Mouse (Mus musculus) midbrain, postnatal 0 days (tissue): ENCODE measurements around the gene Armh3. TPM values are rescaled to one million over a fixed set of nuclear protein-coding genes. Genes with fewer than 3 reads are reported as not detected.

Experiments
- ATAC-seq: fragments of 200-750 bp; cut with Nextera tagmentation; 2 replicates; pipeline ENCODE4 v1.8.0; 2017; ENCODE audit warnings: moderate number of reproducible peaks, mild to moderate bottlenecking, moderate TSS enrichment, moderate library complexity; ENCODE audit not compliant: low FRiP score
- DNase-seq: peaks from one replicate; pipeline ENCODE4 v3.0.0-alpha.2; 2015; ENCODE audit warnings: low spot score
- H3K27ac ChIP-seq: fragments of 300-500 bp; sonication (generic); 2 replicates; pipeline ENCODE4 v1.5.1; 2014; ENCODE audit warnings: low read depth, mild to moderate bottlenecking, low read length, mixed read lengths
- H3K27me3 ChIP-seq: fragments of 300-500 bp; sonication (generic); 2 replicates; pipeline ENCODE4 v1.6.1; 2014; ENCODE audit warnings: low read length, control low read depth, mixed read lengths; ENCODE audit not compliant: insufficient read depth
- H3K36me3 ChIP-seq: fragments of 300-500 bp; sonication (generic); 2 replicates; pipeline ENCODE4 v1.6.1; 2014; ENCODE audit warnings: low read length, control low read depth, mixed read lengths; ENCODE audit not compliant: insufficient read depth
- H3K4me1 ChIP-seq: fragments of 300-500 bp; sonication (generic); 2 replicates; pipeline ENCODE4 v1.6.1; 2014; ENCODE audit warnings: mild to moderate bottlenecking, control low read depth, antibody characterized with exemption, low read length, mixed read lengths; ENCODE audit not compliant: insufficient read depth
- H3K4me2 ChIP-seq: fragments of 300-500 bp; sonication (generic); 2 replicates; pipeline ENCODE4 v1.6.1; 2014; ENCODE audit warnings: low read depth, mild to moderate bottlenecking, low read length, mixed read lengths; ENCODE audit not compliant: poor library complexity, severe bottlenecking
- H3K4me3 ChIP-seq: fragments of 300-500 bp; sonication (generic); 2 replicates; pipeline ENCODE4 v1.5.1; 2014; ENCODE audit warnings: low read depth, mild to moderate bottlenecking, low read length, moderate library complexity
- H3K9ac ChIP-seq: fragments of 300-500 bp; sonication (generic); replicated peaks from 2 replicates; pipeline ENCODE4 v1.6.1; 2014; ENCODE audit warnings: mild to moderate bottlenecking, low read length, moderate library complexity, mixed read lengths; ENCODE audit not compliant: poor library complexity, severe bottlenecking
- H3K9me3 ChIP-seq: fragments of 300-500 bp; sonication (generic); 2 replicates; pipeline ENCODE4 v1.6.1; 2016; ENCODE audit warnings: low read length, control low read depth
- CTCF ChIP-seq: IDR thresholded peaks from 2 replicates; pipeline ENCODE4 v1.5.1; 2016; ENCODE audit warnings: antibody characterized with exemption, mild to moderate bottlenecking
- WGBS: fragments of 180-500 bp; shearing (Covaris S2); extraction: QIAGEN DNeasy Blood & Tissue Kit; methylation state at CpG from one replicate; pipeline ENCODE4 v1.1.7; 2014; 5-methylcytosine and 5-hydroxymethylcytosine counted together
- polyA plus RNA-seq: library from polyadenylated mRNA; unstranded; fragments of >200 nt; fragmentation: Nextera tagmentation; extraction: Ambion mirVana; gene quantifications from 2 replicates; pipeline ENCODE4 v1.2.1, GENCODE M21; 2015
- total RNA-seq: library from RNA; depleted of rRNA; stranded (reverse); fragments of >200 nt; gene quantifications from 2 replicates; pipeline ENCODE4 v1.2.3, GENCODE M21; 2014

Gene Armh3
- total and polyA plus RNA-seq, 2 experiments from 2014 or later, result 18.1 to 18.9 TPM

GRCm38 (mm10) chr19:45788337-45788736 lies 210.0 kb downstream of the Armh3 start:
- ATAC-seq (no peak), DNase-seq (no peak)
- no peaks in the 10 kb centered on the region for H3K36me3 ChIP-seq
- no peak overlapping the region for H3K4me3 ChIP-seq
- TF ChIP-seq CTCF, result no peak
- no peak overlapping the region for H3K27ac ChIP-seq
- H3K27me3 ChIP-seq, result no peaks in the 10 kb centered on the region
- H3K4me2 ChIP-seq, result no peak overlapping the region
- 86% methylated on average over 4 of the region's 4 CpGs for WGBS
- no peak overlapping the region for H3K9ac ChIP-seq
- H3K9me3 ChIP-seq, result no peaks in the 10 kb centered on the region
- no peaks in the 10 kb centered on the region for H3K4me1 ChIP-seq

- WGBS, result 75% methylated on average over 3 of the region's 3 CpGs
- Histone ChIP-seq H3K4me3 (no peak overlapping the region), H3K4me2 (no peak overlapping the region)
Observed at GRCm38 (mm10) chr19:45787450-45787849, 210.8 kb downstream of the Armh3 start.

DNA sequence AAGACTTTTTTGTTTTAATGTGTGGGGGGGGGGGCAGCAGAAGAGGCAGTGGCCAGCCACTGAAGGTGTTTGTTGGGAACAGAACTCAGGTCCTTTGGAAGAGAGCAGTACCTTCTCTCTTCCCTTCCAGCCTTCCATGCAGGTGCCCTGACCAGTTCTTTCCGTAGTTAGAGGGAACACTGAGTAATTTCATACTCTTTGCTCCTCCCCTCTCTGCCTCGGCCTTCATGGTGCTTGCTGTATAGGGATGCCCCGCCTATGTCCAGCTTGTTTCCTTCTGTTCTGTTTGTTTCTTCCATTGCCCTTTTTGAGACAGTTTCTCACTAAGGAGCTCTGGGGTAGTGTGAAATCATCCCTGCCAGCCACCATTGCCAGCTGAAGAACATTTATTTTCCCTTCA lies 212.8 kb downstream of the Armh3 start:
- peaks cover 7% of the 10 kb centered on the region; the same call in 1 of the 2 replicates for H3K4me1 ChIP-seq
- no peak overlapping the region for H3K4me2 ChIP-seq
- no peak for ATAC-seq
- no peaks in the 10 kb centered on the region for H3K27me3 ChIP-seq
- DNase-seq, result no peak
- no peak overlapping the region for H3K27ac ChIP-seq
- 56% methylated on average over 3 of the region's 3 CpGs for WGBS
- no peak overlapping the region for H3K4me3 ChIP-seq
- no peaks in the 10 kb centered on the region for H3K36me3 ChIP-seq
- no peak overlapping the region for H3K9ac ChIP-seq
- TF ChIP-seq CTCF, result no peak
- H3K9me3 ChIP-seq, result no peaks in the 10 kb centered on the region

More at GRCm38 (mm10) chr19:45787450-45787849, 210.8 kb downstream of the Armh3 start:
- no peaks in the 10 kb centered on the region for H3K36me3 ChIP-seq
- H3K9me3 ChIP-seq, result no peaks in the 10 kb centered on the region
- no peak overlapping the region for H3K27ac ChIP-seq
- no peak for TF ChIP-seq CTCF
- DNase-seq (no peak), ATAC-seq (no peak)
- H3K9ac ChIP-seq, result no peak overlapping the region
- H3K4me1 ChIP-seq, result no peaks in the 10 kb centered on the region
- H3K27me3 ChIP-seq, result no peaks in the 10 kb centered on the region

DNA sequence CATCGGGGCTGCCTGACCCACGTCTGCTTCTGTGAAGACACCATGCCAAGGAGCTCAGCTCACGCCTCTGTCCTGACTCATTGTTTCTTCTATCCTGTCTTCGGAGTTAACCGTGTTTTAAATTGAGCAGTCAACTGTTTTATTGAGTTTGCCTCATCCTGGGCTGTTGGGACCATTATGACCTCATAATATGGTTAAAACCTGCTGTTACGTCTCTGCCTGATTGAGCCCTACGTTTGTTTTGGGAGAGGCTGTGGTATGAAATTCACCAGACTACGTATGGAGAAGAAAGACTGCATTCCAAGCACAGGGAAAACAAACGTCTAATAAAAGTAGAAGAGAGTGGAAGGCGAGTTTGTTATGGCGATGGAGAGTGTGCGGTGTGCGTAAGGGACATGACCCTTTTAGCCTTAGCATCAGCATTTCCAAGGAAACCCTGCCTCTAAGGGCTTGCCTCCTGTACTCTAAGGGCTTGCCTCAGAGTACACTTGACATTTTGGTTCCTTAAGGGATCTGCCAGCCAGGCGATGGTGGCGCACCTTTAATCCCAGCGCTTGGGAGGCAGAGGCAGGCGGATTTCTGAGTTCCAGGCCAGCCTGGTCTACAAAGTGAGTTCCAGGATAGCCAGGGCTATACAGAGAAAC lies 214.2 kb downstream of the Armh3 start:
- no peak for DNase-seq
- Histone ChIP-seq H3K9ac (no peak overlapping the region), H3K27me3 (no peaks in the 10 kb centered on the region), H3K4me2 (peak overlapping the region; percentile 44), H3K4me1 (peaks cover 12% of the 10 kb centered on the region; the same call in 1 of the 2 replicates), H3K36me3 (0 out of 2 replicates have a peak, but pooled peaks cover 3% of the 10 kb centered on the region), H3K9me3 (no peaks in the 10 kb centered on the region), H3K4me3 (peak overlapping the region; percentile 81; the same call in 1 of the 2 replicates), H3K27ac (0 out of 2 replicates have a peak overlapping the region, but pooled peaks have one; percentile 13)
- 33% methylated on average over 17 of the region's 17 CpGs for WGBS
- ATAC-seq, result no peak
- TF ChIP-seq CTCF, result no peak

DNA sequence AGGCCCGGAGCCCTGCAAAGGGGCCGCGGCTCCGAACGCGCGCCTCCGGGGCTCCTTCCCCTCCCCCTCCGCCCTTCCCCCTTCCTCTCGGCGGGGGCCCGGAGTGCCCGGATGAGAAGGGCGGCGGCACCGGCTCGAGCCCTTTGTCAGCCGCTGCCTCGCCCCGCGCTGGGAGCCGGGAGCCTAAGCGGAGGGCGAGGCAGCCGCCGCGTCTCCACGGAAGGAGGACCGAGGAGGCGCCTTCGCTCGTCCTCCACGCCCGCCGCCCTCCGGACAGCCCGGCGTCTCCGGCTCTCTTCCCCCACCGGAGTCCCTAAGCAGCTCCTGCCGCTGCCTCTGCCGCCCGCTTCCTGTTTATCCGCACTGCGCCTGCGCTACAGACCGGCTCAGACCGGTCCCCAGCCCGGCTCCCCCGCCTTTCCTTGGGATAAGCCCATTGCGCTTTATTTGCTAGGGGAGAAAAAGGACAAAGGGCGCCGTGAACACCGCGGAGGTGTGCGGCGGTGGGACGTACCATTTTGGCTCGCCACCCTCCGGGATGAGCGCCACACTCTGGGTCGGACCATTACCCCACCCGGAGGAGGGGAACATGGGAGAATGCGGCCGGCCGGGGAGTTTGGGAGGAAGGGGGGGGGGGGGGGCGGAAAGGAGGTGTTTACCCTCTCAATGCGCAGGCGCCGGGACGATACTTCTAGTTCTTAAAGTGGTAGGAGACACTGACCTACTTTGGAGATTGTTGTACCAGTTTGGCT lies 214.9 kb downstream of the Armh3 start, which contains the start of gene Mgea5:
Mgea5 (minus strand) TSS at position 657 of the 752 bp plus-strand sequence.
- Histone ChIP-seq H3K36me3 (0 out of 2 replicates have a peak, but pooled peaks cover 4% of the 10 kb centered on the region), H3K27ac (peak within 1 kb of the TSS; percentile 99), H3K4me2 (peak within 1 kb of the TSS; percentile 60), H3K4me3 (peak within 1 kb of the TSS; percentile 81), H3K27me3 (no peaks in the 10 kb centered on the region), H3K9ac (peak within 1 kb of the TSS; percentile 96), H3K4me1 (peaks cover 12% of the 10 kb centered on the region; the same call in 1 of the 2 replicates), H3K9me3 (no peaks in the 10 kb centered on the region)
- peak; percentile 98 for ATAC-seq
- peak; percentile 99 for DNase-seq
- TF ChIP-seq CTCF, result no peak
- under 1% methylated on average over 49 of the region's 71 CpGs for WGBS
